Mouse (Mus musculus): Measurements from ENCODE around the gene Slc33a1. TPM values are rescaled to one million over a fixed set of nuclear protein-coding genes. Genes with fewer than 3 reads are reported as not detected.

Slc33a1 gene
- polyA plus RNA-seq, 1 experiment = 0.55 TPM

- TF ChIP-seq GATA1 (IDR thresholded peaks at IDR 0.05; ENCODE audit: low read length) (no peak), TAL1 (IDR thresholded peaks at IDR 0.05; ENCODE audit: low read length) (no peak)
- Histone ChIP-seq H3K9me3 (ENCODE audit: control insufficient read depth, low read length) (no peaks in the 10 kb centered on the region), H3K4me1 (ENCODE audit: control insufficient read depth) (peaks cover 2% of the 10 kb centered on the region; the same call in 1 of the 2 replicates), H3K27me3 (ENCODE audit: control insufficient read depth) (peaks cover 40% of the 10 kb centered on the region), H3K36me3 (ENCODE audit: control insufficient read depth) (no peaks in the 10 kb centered on the region), H3K4me3 (replicated peaks) (peak within 1 kb of the TSS; percentile 44)
These were observed 65.3 kb downstream of the Slc33a1 start, which contains the start of gene Plch1 for GRCm38 (mm10) chr3:63899309-63899695. Plch1 (minus strand) TSS chr3:63899472.

GRCm38 (mm10) chr3:63898581-63899308 is 65.8 kb downstream of the Slc33a1 start:
- Histone ChIP-seq H3K36me3 (ENCODE audit: control insufficient read depth) (no peaks in the 10 kb centered on the region), H3K4me3 (replicated peaks) (peak overlapping the region; percentile 44), H3K4me1 (ENCODE audit: control insufficient read depth) (peaks cover 2% of the 10 kb centered on the region; the same call in 1 of the 2 replicates), H3K9me3 (ENCODE audit: control insufficient read depth, low read length) (no peaks in the 10 kb centered on the region), H3K27me3 (ENCODE audit: control insufficient read depth) (peaks cover 37% of the 10 kb centered on the region)
- TF ChIP-seq TAL1 (IDR thresholded peaks at IDR 0.05; ENCODE audit: low read length) (no peak), GATA1 (IDR thresholded peaks at IDR 0.05; ENCODE audit: low read length) (no peak)

- peaks cover 2% of the 10 kb centered on the region; the same call in 1 of the 2 replicates for H3K4me1 ChIP-seq (ENCODE audit: control insufficient read depth)
- TF ChIP-seq TAL1 (IDR thresholded peaks at IDR 0.05; ENCODE audit: low read length) (no peak), GATA1 (IDR thresholded peaks at IDR 0.05; ENCODE audit: low read length) (no peak)
- H3K4me3 ChIP-seq (replicated peaks) = no peak overlapping the region
These were observed 67.4 kb downstream of the Slc33a1 start for GRCm38 (mm10) chr3:63897177-63897576.

GRCm38 (mm10) chr3:63896303-63896702 is 68.3 kb downstream of the Slc33a1 start:
- TF ChIP-seq GATA1 (IDR thresholded peaks at IDR 0.05; ENCODE audit: low read length) (no peak), TAL1 (IDR thresholded peaks at IDR 0.05; ENCODE audit: low read length) (no peak)
- Histone ChIP-seq H3K36me3 (ENCODE audit: control insufficient read depth) (no peaks in the 10 kb centered on the region), H3K27me3 (ENCODE audit: control insufficient read depth) (peaks cover 31% of the 10 kb centered on the region), H3K4me1 (ENCODE audit: control insufficient read depth) (peaks cover 2% of the 10 kb centered on the region; the same call in 1 of the 2 replicates), H3K4me3 (replicated peaks) (no peak overlapping the region), H3K9me3 (ENCODE audit: control insufficient read depth, low read length) (no peaks in the 10 kb centered on the region)

More at GRCm38 (mm10) chr3:63897177-63897576, 67.4 kb downstream of the Slc33a1 start:
- no peaks in the 10 kb centered on the region for H3K36me3 ChIP-seq (ENCODE audit: control insufficient read depth)
- H3K27me3 ChIP-seq (ENCODE audit: control insufficient read depth) = peaks cover 34% of the 10 kb centered on the region
- H3K9me3 ChIP-seq (ENCODE audit: control insufficient read depth, low read length) = no peaks in the 10 kb centered on the region

GRCm38 (mm10) chr3:63895786-63896185 is 68.8 kb downstream of the Slc33a1 start:
- TF ChIP-seq TAL1 (IDR thresholded peaks at IDR 0.05; ENCODE audit: low read length) (no peak), GATA1 (IDR thresholded peaks at IDR 0.05; ENCODE audit: low read length) (no peak)
- H3K36me3 ChIP-seq (ENCODE audit: control insufficient read depth) = no peaks in the 10 kb centered on the region
- H3K9me3 ChIP-seq (ENCODE audit: control insufficient read depth, low read length) = no peaks in the 10 kb centered on the region
- H3K4me1 ChIP-seq (ENCODE audit: control insufficient read depth) = peaks cover 2% of the 10 kb centered on the region; the same call in 1 of the 2 replicates
- H3K4me3 ChIP-seq (replicated peaks) = no peak overlapping the region
- peaks cover 31% of the 10 kb centered on the region for H3K27me3 ChIP-seq (ENCODE audit: control insufficient read depth)

- no peak for TF ChIP-seq TAL1 (IDR thresholded peaks at IDR 0.05; ENCODE audit: low read length)
- no peak for TF ChIP-seq GATA1 (IDR thresholded peaks at IDR 0.05; ENCODE audit: low read length)
- Histone ChIP-seq H3K4me3 (replicated peaks) (no peak overlapping the region), H3K36me3 (ENCODE audit: control insufficient read depth) (no peaks in the 10 kb centered on the region), H3K9me3 (ENCODE audit: control insufficient read depth, low read length) (no peaks in the 10 kb centered on the region), H3K27me3 (ENCODE audit: control insufficient read depth) (peaks cover 10% of the 10 kb centered on the region), H3K4me1 (ENCODE audit: control insufficient read depth) (no peaks in the 10 kb centered on the region)
These were observed 70.9 kb downstream of the Slc33a1 start for GRCm38 (mm10) chr3:63893677-63894076.

- no peak overlapping the region for H3K4me3 ChIP-seq (replicated peaks)
- no peaks in the 10 kb centered on the region for H3K4me1 ChIP-seq (ENCODE audit: control insufficient read depth)
- H3K36me3 ChIP-seq (ENCODE audit: control insufficient read depth) = no peaks in the 10 kb centered on the region
- TF ChIP-seq TAL1 (IDR thresholded peaks at IDR 0.05; ENCODE audit: low read length) = no peak
- no peak for TF ChIP-seq GATA1 (IDR thresholded peaks at IDR 0.05; ENCODE audit: low read length)
- no peaks in the 10 kb centered on the region for H3K27me3 ChIP-seq (ENCODE audit: control insufficient read depth)
- H3K9me3 ChIP-seq (ENCODE audit: control insufficient read depth, low read length) = no peaks in the 10 kb centered on the region
These were observed 72.4 kb downstream of the Slc33a1 start for GRCm38 (mm10) chr3:63892154-63892553.

Other genes starting within 250 kb of the Slc33a1 start
- not detected in 2 replicates for gene Plch1, start 65.3 kb downstream of the Slc33a1 start, polyA plus RNA-seq (2012)
- 0.07 TPM in 1 of 2 replicates, not detected in the other for gene E130311K13Rik, start 35.3 kb downstream of the Slc33a1 start, polyA plus RNA-seq (2012)
- 0.22 and 0.25 TPM in 2 replicates for gene Gmps, start 11.3 kb upstream of the Slc33a1 start, polyA plus RNA-seq (2012)
- not detected in 2 replicates for gene Vmn2r1, start 116.8 kb upstream of the Slc33a1 start, polyA plus RNA-seq (2012)
- gene Vmn2r2, start 177.2 kb upstream of the Slc33a1 start, polyA plus RNA-seq (2012) = not detected in 2 replicates

Data from erythroblast, embryonic 14.5 days (primary cell).